Mouse (Mus musculus) cerebellum, postnatal 10 days (tissue): ENCODE measurements at regions not wholly inside any gene's neighbourhood (a gene's known extent, or its start where the extent isn't known, plus 50 kb on each side); places are given as distances from the start of the nearest gene placed in this dataset.

Experiments used
- DNase-seq, 2 experiments: peaks; one replicate each; pipeline ENCODE4 v3.0.0; 2021; ENCODE audit warnings: mixed read lengths in 2 of 2

DNA sequence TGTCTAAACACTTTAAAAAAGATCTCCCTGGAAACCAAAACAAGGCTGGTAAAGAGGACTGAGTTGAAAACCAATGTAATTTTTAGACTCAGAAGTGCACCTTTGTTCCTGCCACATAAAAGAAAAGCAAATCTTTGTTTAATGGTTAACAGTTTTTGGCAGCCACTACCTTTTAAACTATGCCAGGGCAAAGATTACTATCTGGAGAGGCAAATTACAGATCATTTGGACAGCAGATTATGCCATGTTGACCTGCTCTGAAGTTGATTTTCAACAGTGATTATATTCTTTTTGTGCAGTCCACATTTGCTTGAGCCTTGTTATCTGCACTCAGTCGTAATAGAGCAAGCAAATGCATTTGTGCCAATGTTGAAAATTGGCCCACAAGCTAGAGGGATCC, 76.4 kb upstream of the Mid1 start:
- peak; percentile 12 to 36 for DNase-seq
